Mouse (Mus musculus) c-Kit-positive CD71-negative TER-119-negative erythroid progenitor cells, embryonic 14.5 days (primary cell): ENCODE data around the gene Stub1.
"Not testable (repeated sequence)": the region's sequence is repeated elsewhere in the genome, so short reads cannot be mapped to it uniquely, and the experiment has no call there.

ENCODE experiments used
- DNase-seq: peaks from one replicate; pipeline ENCODE4 v3.0.0-alpha.2; 2013; ENCODE audit warnings: low read depth

Gene Stub1

DNA sequence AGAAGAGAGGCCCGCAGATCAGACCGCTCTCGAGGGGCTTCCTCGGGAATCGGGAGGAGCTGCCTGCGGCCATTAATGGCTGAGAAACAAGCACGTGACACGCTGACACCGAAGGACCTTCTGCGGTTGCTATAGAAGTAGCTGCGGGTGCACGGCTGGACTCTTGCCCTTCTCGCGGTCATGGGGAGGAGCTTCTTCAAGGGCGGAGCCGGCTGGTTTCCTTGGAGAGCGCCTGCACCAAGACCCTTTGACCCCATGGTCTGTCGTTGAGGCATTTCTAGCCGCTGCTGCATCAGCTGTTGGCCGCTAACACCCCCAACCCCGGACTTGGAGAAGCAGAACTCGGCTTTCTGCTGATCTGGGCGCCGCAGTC lies at the start of gene Stub1:
Gene Stub1 (minus strand): TSS at position 114 of the 373 bp plus-strand sequence.
- DNase-seq, result peak; percentile 64

DNA sequence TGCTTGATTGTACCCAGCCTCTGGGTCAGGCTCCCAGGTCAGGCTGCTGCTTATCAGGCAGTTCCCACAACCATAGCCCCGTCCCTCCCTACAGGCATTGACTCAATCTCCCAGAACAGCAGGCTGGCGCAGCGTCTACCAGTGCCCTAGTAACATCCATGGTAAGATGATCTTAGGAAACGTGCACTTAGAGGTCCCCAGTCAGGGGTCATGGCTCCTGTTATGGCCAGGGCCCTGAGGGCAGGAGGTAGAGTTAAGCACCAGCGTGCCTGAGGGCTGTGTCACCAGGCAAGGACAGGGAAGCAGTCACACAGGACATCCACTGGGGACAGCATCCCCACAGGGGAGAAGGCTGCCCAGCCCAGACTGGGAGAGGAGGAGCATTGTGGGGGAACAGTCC lies 49.1 kb upstream of the Stub1 start:
- DNase-seq, result no peak

DNA sequence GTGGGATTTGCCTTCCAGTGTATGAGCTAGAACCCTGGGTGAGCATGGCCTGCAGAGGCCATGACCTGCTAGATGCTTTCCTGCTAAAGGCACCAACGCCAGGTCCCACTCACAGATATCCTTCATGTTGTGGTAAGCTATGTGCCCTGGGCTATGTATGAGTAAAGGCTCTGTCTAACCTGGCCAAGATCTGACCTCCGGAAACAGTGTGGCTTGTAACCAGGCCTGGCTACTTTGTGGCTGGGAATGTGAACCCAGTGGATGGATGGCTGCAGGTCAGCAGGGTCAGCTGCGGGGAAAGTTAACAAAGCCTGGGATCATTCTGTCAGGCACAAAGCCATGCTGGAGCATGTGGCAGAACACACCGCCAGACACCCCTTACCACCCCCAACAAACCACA lies 48.5 kb upstream of the Stub1 start:
- DNase-seq, result no peak

GRCm38 (mm10) chr17:25880913-25881641 lies 47.9 kb upstream of the Stub1 start:
- no peak for DNase-seq

DNA sequence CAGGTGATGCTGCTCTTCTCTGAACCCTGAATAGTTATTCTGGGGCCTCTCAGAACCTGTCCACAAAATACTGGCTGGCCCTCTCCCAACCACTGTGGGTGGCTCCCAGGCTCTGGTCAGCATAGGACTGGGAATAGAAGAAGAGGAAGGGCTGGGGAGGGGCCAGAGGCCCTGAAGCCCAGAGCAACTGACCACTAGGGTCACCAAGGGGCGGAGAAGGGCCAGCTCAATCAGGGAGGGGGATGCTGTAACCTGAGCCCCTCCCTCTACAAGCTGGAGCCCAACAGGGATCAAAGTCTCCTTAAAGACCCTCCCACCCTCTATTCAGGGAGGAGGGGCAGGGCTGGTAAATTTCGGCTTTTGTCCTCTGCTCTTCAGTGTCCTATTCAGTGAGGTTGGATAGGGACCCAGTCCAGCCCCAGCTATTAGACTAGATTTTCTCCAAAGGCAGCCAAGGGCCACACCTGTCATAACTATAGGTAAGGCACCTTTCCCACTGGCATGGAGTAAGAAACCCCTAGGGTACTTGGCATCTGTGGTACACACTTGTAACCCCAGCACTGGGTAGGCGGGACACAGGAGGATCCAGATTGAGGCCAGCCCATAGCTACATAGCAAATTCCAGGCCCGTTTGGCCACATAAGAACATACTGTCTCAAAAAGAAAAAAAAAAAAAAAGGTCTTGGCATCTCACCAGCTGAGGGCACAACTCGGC lies 47.1 kb upstream of the Stub1 start, which contains the start of gene Wfikkn1:
Gene Wfikkn1 (minus strand): TSS at position 663 of the 715 bp plus-strand sequence.
- DNase-seq, result no peak

GRCm38 (mm10) chr17:25879750-25880149 lies 46.5 kb upstream of the Stub1 start:
- DNase-seq, result no peak

DNA sequence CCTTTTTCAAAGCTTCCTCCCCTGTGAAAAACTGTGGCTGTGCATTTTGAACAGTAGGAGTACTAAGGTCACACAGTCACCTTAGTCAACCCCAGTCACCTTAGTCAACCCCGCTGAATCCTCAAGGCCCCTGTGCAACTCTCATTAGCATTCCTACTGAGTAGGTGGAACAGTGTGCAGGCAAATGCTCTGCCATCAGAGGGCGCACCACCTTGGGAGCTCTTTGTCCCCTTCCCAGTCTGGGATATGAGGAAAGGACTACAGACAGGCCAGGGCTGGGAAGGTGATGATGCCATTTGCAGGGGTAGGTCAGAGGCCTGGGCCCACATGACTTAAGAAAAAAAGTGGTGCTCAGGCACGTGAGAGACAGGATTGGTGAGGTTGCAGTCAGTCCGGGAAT lies 46.1 kb upstream of the Stub1 start:
- DNase-seq, result no peak

GRCm38 (mm10) chr17:25878611-25879180 lies 45.5 kb upstream of the Stub1 start:
- DNase-seq, result no peak

GRCm38 (mm10) chr17:25877741-25878610 lies 44.8 kb upstream of the Stub1 start:
- DNase-seq, result no peak

DNA sequence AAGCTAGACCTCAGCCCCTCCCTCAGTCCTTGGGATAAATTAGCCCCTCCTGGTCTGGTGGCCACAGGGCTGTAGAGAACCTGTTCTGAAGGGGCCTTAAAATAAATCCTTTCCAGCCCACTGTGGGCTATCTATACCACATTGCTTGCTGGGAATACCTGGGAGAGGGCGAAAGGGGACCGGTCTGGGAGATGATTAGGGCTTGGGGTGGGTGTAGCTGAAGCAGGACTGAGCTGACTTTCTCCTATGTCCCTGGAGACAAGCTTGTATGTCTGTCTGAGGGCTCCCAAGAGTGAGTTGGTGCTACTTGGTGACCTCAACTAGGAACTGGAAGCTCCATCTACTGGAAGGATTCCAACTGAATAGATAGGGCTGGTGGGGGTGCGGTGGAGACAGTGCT lies 43.8 kb upstream of the Stub1 start:
- DNase-seq, result no peak

DNA sequence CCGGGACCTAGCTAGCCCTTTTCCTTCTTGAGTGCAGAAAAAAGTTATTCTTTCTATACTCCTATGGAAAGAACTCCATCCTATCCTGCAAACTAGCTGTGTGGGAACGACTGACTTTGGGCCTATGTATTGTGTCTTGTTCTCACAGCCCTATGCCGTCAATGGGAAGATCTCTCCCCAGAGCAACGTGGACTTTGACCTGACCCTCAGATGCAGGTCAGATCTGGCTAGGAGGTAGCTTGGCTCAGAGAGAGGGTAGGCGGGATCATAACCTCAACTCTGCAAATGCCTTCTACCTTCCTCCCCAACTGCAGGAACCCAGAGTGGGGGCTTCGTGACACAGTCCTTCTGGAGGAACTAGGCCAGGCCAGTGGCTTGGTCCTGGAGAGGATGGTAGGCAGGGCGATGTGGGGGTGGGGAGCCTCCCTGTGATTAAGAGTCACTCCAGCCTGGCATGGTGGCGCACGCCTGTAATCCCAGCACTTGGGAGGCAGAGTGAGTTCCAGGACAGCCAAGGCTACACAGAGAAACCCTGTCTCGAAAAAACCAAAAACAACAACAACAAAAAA lies 43.2 kb upstream of the Stub1 start:
- DNase-seq, result no peak

- peak; percentile 71 for DNase-seq
These were observed 42.2 kb upstream of the Stub1 start for GRCm38 (mm10) chr17:25875171-25876136.

DNA sequence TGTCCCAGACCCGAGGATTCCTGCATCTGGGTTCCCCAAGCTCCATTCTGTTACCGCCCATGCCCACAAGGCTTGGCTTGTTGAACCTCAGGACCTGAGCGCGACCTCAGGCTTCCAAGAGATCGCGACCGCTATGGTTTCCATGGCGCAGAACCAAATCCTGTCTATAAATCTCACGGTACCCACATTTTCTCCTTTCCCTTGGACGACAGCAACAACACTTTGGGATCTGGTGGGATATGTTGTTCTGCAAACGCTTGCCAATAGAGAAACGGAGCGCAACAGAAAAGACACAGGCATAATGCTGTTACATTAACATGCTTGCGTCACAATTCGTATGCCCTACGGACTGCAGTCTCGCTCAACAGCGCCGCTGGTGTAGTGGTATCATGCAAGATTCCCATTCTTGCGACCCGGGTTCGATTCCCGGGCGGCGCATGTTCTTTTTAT lies 41.5 kb upstream of the Stub1 start, which contains the start of gene Mettl26:
Gene Mettl26 (plus strand): TSS at position 354 of the 450 bp plus-strand sequence.
- peak; percentile 88 for DNase-seq

- no peak for DNase-seq
These were observed 41.0 kb upstream of the Stub1 start for GRCm38 (mm10) chr17:25874148-25874720.

- DNase-seq, result no peak
These were observed 40.4 kb upstream of the Stub1 start for GRCm38 (mm10) chr17:25873405-25874147.

DNA sequence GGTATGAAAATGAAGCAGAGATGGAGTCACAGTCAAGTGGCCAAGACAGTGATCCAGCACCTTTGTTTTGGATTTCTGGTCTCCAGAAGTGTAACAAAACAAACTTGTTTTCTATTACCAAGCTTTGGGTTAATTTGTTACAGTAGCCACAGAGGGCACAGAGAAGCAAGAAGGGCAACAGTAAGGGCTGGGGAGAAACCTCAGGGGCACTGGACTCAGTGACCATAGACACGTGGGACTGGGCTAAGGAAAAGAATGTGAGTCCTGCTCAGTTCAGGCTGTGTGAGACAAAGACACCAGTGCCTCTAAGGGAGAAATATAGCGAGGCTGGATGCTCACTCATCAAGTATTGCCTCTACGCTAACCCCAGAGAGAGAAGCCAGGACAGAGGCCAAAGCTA lies 39.5 kb upstream of the Stub1 start:
- no peak for DNase-seq

DNA sequence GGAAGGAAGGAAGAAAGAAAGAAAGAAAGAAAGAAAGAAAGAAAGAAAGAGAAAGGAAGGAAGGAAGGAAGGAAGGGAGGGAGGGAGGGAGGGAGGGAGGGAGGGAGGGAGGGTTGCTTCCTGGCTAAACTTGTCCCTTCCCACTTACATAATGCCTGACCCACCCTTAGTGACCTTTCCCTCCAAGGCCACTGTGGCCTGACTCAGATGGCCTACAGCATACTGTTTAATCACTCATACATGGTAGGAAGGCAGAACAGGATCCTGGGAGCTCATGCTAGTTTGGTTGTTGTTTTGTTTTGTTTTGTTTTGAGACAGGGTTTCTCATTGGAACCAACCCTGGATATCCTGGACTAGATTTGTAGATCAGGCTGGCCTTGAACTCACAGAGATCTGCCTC lies 38.4 kb upstream of the Stub1 start:
- not testable (repeated sequence) for DNase-seq

DNA sequence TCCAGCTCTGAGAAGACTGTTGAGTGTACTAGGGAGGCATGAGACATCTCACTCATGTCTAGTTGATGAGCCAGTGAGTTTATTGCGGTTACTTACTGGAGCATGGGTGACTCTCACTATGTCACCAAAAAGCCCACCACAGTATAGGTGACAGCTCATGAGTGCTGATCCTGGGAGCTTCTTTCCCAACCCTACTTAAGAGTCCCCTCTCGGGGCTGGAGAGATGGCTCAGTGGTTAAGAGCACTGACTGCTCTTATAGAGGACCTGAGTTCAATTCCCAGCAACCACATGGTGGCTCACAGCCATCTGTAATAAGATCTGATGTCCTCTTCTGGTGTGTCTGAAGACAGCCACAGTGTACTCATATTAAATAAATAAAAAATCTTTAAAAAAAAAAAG lies 36.8 kb upstream of the Stub1 start:
- no peak for DNase-seq

DNA sequence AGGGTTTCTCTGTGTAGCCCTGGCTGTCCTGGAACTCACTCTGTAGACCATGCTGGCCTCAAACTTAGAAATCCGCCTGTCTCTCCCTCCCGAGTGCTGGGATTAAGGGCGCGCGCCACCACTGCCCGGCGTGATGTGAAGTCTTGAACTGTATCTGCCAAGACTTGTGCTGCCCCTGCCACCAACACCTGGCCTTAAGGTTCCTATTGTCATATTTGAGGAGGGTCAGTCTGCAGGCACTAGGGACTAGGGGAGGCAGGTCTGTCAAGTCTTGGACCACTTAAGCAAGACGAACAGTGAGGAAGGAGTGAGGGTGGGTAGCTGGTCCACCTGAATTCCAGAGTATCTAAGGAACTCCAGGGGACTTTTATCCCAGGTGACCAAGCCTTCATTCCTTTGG lies 36.3 kb upstream of the Stub1 start:
- no peak for DNase-seq
